Mouse (Mus musculus) G1E (cell line): ENCODE results near the gene AL732309.1.

ENCODE experiments used
- CTCF ChIP-seq: IDR thresholded peaks from 2 replicates; pipeline ENCODE4 v1.5.1; 2012; ENCODE audit warnings: low read depth, low read length, inconsistent platforms, mixed read lengths
- GATA1 ChIP-seq: IDR thresholded peaks from 2 replicates; pipeline ENCODE4 v1.6.1; 2012; ENCODE audit warnings: borderline replicate concordance, low read length, inconsistent platforms, mixed read lengths
- GATA2 ChIP-seq: IDR thresholded peaks from 2 replicates; pipeline ENCODE4 v1.6.1; 2012; ENCODE audit warnings: low read depth, low read length, inconsistent platforms, borderline replicate concordance
- TAL1 ChIP-seq: conservative IDR thresholded peaks from 2 replicates; pipeline ENCODE4 v1.6.1; 2012; ENCODE audit warnings: low read depth, low read length, inconsistent platforms, mixed read lengths

- no peak for TF ChIP-seq CTCF
- TF ChIP-seq TAL1: peak; percentile 89
- no peak for TF ChIP-seq GATA2
- no peak for TF ChIP-seq GATA1
Measured at GRCm38 (mm10) chr2:25233421-25233820, 13.2 kb downstream of the AL732309.1 start.
